Mouse (Mus musculus): ENCODE results near the gene Vmn1r209.

- TF ChIP-seq USF1 (IDR thresholded peaks at IDR 0.05; ENCODE audit: low read depth, low read length): no peak
- no peak for TF ChIP-seq MYC (IDR thresholded peaks at IDR 0.05; ENCODE audit: low read depth, low read length)
- no peak for TF ChIP-seq UBTF (IDR thresholded peaks at IDR 0.05; ENCODE audit: low read depth, low read length)
Observed at GRCm38 (mm10) chr13:22857461-22857860, 48.0 kb upstream of the Vmn1r209 start, which contains the start of gene Vmn1r211.

All from CH12.LX (cell line).